Mouse (Mus musculus): ENCODE results near the gene Gprc5d.

Gene Gprc5d

DNA sequence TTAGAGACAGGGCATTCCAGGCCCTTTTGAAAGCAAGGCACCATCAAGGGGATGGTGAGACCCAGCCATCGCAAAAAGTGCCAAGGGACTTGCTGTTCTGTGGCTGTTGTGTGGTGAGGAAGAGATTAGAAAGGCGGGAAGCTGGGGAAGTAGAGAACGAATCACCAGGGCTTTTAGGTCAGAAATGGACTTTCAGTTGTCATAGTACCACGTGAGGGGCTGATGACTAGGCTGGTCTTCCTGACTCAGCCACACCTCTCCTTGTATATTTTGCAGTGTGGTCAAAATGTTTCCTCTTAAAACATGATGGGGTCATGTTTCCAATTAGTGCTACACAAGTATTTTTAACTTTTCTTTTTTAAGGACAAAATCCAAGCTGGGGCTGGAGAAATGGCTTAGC is 17.7 kb upstream of the Gprc5d start:
- DNase-seq (ENCODE audit: low spot score) = no peak

DNA sequence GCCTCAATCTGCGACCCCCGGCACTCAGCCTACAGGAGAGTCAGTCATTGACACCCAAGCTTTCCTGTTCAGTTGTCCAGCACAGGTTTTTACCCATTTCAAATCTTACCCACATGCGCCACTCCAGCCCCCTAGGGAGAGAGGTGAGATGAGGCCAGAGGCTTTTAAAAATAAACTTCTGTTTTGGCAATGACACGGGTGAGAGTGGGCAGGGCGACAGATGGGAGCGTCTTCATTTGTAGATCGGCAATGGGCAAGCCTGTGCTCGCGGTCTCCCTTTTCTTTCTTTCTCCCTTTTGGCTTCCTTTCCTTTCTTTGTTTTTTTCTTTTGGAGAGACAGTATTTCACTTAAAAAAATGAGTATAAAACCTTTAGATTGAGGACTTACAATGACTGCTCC is 15.4 kb upstream of the Gprc5d start:
- no peak for DNase-seq (ENCODE audit: low spot score)

DNA sequence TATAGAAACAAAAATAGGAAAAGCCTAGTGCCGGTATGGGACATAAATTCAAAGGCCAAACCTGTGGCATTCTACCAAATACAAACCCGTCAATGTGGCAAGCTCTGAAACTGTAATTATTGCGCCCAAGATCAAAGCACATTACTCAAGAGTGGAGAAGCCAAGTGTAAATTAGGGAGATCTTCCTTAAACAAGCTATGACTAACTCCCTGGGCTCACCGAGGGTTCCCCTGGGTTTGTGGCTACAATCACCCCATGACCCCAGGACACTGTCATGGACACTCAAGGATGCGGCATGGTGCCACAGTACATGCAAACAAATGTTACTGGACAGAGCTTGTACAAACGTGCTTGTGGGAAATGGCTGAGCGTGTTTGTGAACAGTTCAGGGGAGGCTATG is 15.0 kb upstream of the Gprc5d start:
- no peak for DNase-seq (ENCODE audit: low spot score)

DNA sequence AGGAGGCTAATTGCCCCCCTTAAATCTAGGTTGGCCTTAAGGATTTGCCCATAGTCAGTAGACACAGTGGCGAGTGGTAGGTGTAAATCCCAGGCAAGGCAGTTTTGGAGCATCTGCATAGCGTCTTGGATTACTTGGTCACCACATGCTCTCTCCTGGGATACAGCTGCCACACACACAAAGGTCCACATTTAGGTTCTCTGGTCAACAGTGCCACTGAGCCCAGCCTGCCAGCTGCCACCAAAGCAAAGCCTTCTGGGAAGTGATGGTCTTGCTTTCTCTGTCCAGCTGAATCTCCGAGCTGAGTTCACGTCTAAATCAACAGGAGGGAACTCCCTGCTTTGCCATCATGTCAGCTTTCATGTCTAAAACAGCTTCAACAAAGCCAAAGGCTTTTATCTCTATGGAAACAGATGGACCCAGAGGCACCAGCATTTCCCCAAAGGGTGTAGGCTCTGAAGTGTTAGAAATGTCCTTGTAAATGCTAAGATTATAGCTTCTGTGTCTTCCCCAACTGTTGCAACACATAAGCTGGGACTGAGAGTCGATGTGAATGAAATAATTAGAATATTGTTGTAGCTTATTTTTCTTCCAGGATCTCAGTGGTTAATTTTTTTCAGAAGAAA is 6.8 kb upstream of the Gprc5d start:
- no peak for DNase-seq (ENCODE audit: low spot score)

DNA sequence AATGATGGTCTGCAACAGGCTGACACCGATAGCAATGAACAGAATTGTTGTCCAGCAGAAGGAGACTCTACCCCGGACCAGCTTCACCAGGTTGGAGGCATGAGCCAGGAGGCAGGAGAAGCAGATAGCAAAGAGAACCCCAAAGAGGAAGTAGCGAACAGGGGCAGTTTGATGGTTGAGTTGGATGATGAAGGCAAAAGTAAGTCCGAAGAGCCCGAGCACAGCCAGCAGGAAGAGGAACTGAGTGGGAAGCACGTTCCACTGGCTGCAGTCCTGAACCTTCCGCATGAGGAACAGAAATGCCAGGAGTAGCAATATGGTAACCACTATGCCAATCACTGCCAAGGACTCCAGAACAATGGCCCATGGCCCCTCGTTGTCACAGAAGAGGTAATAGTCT is 1.6 kb downstream of the Gprc5d start:
- no peak for DNase-seq (ENCODE audit: low spot score)

DNA sequence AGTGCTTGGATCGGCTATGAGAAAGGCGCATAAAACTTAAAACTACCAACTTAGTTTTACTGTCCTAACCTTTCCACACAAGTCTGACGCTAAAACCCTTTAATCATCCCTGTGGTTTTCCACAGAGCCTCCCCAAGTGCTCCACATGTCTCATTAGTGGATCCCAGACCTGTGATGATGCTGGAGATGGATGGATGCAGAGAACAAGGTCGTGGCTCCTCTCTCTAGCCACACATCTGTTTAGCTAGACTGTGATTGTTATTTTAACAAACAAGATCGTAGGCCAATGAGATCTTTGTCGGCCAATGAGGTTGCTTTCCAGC is 5.0 kb downstream of the Gprc5d start:
- DNase-seq (ENCODE audit: low spot score) = no peak

DNA sequence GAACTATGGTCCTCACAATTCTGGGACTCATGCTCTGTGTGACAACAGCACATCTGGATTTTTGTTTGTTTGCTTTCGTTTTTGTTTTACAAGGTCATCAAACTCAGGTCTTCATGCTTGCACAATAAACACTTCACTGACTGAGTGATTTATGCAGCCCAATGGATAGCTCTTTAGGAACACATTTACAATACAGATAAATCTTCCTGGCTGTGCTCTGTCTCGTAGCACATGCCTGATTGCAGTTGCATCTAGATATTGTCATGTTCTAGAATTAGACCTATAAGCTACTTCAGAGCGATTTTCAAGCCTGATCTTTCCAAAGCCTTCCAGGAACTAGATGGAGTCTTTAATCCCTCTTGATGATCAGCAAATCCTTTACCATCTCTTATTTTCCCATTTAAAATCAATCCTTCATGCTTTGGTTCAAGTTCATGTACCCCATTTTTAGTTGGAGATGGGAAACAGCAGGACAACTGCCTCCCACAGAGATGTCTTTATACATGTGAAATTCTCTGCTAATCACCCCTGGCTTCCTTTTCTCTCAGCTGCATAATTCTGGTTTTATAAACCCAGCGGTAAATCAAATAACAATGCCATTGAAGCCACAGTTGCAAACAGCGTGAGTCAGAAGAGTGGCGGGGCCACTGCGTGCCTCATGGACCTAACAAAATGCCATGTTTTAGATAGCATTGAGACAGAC is 5.5 kb downstream of the Gprc5d start:
- no peak for DNase-seq (ENCODE audit: low spot score)

DNA sequence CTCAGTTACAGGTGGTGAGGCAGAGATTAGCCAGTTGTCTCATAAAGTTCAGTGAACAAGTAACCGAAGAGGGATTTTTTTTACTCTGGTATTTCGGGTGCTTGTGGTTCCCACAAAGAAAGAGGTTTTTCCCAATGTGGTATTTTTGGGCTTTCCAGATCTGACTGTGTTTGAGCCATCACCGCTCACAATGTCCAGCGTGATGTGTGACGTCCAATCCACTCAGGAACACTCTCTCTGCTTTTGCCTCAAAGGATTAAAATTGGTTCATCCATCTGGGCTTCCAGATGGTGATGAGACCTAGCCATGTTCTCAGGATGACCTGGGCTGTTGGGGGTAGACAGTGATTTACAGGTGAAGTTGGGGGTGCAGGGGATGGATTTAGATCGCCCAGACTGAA is 11.1 kb downstream of the Gprc5d start:
- DNase-seq (ENCODE audit: low spot score) = no peak

DNA sequence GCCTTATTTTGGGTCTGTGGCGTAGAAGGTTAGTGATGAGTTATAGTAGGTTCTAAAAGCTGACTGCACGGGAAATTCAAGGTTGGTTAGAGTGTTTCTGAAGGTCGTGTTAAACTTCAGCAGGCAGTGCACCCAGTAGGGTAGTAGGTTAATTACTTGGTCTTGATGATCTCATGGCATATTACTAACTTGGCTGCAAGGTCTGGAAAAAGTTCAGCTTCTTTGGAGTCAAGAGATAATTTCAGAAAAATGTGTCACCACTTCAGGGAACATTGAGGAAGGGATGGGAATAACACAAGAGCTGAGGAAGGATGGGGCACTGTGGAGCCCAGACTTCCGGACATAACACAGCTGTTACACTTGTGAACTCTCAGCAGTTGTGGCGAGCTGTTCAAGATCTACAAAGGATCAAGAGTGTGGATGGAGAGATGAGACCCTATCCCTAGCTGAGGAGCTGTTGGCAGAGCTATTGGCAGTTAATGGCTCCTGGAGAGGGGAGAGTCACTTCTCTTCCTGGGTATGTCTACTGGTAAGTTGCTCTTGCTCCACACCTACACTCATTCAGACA is 15.3 kb downstream of the Gprc5d start:
- DNase-seq (ENCODE audit: low spot score) = no peak

DNA sequence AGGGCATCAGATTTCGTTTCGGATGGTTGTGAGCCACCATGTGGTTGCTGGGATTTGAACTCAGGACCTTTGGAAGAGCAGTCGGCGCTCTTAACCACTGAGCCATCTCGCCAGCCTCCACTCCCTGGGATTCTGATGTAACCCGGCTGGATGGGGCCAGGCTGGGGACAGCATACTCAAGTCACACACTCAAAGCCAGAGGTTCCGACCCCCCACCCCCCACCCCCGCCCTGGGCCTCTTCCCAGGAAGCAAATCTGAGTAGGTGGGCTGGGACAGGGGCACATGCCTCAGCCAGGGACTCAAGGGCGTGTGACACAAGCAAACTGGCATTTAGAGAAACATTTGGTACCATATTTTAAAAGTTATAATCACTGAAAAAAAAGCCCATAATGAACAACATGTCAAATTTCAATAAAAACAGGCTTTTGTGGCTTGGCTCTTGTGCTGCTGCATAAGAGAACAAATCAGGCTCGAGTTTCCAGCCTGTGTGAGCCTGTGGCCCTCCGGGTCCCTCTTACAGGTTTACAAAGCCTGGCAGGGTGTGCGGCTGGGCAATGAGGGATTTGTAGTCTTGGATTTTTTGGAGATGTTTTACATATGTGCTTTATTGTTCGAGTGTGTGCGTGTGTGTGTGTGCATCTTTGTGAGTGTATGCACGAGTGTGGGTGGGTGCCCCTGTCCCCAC is 17.2 kb downstream of the Gprc5d start:
- no peak for DNase-seq (ENCODE audit: low spot score)

DNA sequence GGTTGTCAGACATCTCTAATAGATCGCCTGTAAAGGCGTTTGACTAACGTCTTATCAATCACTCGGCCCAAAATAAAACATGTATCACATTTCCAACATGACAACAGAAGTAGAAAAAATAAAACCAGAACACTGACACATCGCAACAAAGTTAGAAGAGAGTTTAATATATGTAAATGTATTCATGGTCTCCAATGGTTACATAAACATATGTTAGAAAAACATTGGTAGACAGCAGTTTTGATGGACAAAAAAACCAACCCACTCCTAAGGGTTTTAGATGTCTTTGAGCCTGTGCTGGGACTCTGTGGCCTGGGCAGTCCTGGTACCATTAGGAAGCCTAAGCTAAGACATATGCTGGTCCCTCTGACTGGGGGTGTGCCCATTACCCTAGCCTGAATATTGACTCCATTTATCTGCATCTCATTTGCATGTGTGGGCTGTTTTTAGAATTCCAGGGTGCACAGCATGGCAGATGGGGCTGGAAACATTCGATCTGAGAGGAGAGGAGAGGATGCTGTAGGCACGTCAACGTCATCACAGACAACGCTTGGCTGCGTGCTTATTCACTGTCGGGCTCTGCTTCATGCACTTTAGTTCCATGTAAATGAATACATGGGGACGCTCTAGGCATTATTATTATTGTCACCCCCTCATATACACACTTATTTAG is 25.1 kb downstream of the Gprc5d start:
- peak; percentile 17 for DNase-seq (ENCODE audit: low spot score)

DNA sequence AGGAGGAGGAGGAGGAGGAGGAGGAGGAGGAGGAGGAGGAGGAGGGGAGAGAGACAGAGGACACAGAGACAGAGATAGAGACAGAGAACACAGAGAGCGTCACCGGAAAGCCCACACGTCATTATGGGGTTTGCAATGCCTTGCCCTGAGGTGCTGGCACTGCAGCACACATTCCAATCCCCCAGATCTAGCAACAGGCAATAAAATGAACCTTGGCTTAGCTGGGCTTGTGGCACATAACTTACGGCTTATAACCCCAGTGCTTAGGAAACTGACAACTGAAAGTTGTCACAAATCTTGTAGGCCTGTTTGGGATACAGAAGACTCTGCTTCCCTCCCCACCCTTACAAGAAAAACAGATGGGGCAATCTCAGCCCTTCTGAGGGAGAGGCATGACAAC is 27.4 kb downstream of the Gprc5d start:
- no peak for DNase-seq (ENCODE audit: low spot score)

DNA sequence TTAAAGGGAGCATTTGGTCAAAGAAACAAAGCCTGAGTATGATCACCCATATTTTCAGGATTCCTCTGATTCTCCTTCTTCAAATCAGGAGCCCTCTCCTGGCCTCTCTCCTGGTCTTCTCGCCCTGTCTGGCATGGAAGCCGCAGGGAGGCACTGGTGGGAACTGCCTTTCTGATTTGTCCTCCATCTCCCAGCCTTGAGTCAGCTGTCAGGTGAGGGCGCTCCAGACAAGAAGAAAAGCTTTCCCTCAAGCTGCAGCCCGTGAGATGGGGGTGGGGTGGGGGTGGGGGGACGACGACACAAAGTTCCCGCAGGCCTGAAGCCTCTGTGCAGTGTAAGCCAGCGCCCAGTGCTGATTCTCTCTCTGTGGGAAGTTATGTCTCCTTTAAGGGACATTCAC is 28.3 kb downstream of the Gprc5d start:
- no peak for DNase-seq (ENCODE audit: low spot score)

DNA sequence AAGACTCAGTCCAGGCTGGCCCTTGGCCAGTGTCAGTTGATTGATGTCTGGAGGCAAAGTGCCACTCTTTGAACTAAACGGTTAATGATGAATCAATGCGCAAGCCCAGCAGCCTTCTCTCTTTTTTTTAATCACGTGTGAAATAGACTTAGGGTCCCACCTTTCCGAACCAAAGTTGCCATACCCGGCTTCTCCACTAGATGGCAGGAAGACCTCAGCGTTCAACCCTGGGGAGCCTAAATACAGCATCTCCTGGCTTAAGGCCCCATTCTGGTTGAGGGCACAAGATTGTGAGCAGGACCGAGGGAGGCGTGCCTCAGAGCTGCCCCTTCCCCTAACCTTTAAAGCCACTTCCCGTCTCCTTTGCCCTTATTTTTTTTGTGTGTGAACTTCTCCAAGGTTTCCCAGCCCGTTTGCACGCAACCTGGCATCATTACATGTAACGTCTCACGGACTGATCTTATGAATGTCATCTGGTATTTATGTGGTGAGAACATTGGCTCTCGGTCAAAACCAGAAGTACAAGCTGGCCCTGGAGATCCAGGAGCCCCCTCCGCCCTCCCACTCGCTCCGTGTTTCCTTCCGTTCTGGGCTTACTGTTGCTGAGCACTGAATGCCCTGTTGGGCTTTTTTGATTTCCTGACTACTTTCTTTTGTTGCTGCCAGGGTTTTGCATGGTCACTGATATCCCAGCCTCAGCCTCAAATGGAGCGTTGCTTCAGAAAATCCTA is 30.2 kb downstream of the Gprc5d start:
- peak; percentile 40 for DNase-seq (ENCODE audit: low spot score)

DNA sequence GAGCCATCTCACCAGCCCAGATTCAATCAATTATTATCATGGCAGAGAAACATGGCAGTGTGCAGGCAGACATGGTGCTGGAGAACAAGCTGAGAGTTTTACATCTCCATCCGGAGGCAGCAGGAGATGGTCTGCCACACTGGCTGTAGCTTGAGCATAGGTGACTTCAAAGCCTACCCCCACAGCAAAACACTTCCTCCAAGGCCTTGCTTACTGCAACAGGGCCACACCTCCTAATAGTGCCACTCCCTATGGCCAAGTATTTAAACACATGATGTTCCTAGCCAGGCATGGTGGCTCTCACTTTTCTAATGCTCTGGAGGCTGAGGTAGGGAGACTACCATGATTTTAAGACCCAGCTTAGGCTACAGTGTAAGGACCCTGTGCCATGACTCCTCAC is 32.4 kb downstream of the Gprc5d start:
- no peak for DNase-seq (ENCODE audit: low spot score)

DNA sequence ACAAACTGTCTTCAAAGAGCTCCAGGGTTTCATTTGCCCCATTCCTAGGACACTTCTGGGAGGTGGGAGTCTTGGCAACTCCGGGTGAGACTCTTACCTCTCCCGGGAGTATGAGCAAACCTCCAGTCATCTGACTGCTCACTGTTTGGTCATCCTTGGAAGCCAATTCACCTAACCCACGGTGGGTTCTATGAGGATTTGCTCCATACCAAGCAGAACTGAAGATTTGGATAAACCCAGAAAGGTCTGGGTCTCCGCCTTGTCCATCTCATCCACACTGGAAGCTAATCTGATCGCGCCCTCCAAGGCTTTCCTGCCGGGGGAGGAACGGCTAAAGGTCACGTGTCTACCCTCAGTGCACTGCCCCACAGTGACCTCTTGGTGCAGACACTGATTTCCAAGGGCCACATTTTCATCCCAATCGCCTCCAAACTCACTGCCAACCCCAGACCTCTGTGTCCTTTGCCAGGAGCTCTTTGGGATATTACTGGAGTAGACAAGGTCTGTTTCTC is 34.0 kb downstream of the Gprc5d start:
- DNase-seq (ENCODE audit: low spot score) = no peak

DNA sequence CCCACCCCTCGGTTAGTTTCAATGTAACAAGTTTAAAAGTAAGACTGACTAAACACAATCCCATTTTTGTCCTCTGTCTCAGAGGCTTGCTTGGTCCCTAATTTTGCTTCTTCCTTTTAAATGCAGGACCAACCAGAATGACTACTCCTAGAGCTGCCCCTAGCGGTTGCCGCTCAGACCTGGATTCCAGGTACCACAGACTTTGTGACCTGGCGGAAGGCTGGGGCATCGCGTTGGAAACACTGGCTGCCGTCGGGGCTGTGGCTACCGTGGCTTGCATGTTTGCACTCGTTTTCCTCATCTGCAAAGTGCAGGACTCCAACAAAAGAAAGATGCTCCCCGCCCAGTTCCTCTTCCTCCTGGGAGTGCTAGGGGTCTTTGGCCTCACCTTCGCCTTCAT is 39.7 kb downstream of the Gprc5d start:
- DNase-seq (ENCODE audit: low spot score) = no peak

DNA sequence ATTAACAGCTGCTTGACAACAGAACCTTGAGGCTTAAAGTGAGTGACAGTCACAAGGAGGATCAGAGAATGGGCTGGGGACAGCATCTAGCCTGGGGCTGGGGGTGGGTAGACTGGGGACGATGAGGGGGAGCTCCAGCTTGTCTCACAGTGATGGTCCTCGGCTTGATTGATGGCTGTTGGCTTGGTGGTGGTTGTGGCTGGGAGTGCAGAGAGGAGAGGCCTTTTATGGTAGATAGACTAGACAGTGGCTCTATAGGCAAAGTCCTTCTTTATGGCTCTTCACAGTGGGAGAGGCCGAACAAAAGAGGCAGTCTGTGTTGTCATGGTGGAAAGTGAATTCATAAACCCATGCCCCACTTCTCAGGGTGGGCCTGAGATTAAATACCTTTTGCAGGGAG is 41.9 kb downstream of the Gprc5d start:
- DNase-seq (ENCODE audit: low spot score) = no peak

DNA sequence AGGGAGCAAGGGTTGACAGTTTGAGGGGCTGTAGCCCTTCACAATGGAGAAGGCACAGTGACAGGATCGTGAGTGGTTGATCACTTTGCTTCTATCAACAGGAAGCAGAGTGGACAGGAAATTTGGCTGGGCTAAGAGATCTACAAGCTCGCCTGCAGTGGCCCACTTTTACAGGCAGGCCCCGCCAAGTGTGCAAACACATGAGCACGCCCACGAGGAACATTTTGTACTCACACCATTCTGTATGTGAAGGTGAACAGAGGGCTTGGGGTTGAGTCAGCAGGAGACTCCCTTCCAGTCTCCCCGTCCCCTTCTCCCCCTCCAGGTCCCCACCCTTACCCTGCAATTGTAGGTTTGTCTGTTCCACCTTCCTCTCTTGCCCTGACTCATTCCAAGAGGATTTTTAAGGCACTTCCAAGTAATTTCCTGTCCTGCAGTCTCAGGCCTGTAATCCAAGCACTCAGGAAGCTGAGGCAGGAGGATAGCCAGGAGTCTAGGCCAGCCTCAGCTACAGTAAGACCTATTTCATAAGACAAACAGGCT is 43.6 kb downstream of the Gprc5d start:
- no peak for DNase-seq (ENCODE audit: low spot score)

DNA sequence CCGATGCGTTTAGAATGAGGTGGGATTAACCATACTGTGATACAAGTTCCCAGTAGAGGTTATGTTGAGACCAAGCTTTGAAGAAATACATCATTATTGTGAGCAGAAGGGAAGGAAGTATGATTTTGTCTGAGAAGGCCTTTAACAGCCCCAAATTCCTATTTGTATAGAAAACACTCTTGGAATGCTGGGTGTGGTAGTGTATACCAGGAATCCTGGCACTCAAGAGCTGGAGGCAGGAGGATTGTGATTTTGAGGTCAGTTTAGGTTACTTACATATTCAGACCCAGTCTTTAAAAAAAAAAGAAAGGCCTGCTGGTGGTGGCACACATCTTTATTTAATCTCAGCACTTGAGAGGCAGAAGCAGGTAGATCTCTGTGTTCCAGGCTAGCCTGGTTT is 47.7 kb downstream of the Gprc5d start:
- no peak for DNase-seq (ENCODE audit: low spot score)

DNA sequence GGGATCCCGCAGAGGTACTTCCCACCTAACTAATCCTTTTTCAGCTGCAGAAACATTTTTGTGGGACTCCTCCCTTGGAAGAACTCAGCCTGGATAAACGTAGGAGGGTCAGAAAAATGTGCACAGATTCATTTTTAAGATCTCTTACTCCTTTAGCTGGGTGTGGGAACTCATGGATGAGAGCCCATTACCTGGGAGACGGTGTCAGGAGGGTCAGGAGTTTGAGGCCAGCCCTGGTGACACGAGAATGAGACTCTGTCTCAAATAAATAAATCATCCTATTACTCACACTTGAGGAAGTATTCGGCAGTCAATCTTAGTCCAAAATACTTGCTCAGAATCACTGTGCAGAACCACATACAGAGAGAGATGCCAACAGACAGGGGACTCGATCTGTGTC is 48.2 kb downstream of the Gprc5d start:
- no peak for DNase-seq (ENCODE audit: low spot score)

DNA sequence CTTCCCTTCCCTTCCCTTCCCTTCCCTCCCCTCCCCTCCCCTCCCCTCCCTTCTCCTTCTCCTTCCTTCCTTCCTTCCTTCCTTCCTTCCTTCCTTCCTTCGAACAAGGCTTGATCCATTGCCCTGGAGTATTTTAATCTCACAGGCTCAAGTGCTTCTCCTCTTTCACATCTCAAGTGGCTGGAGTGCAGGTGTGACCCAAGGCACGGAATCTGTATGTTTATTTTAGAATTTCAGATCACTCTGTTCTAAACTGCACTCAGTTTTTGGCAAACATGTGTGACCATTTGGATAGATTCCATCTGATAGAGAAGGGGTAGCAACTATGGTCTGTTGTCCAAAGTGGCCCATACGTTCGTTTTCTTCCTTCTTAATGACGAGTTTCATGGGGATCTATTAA is 49.9 kb downstream of the Gprc5d start:
- DNase-seq (ENCODE audit: low spot score) = no peak

All from left cerebral cortex, adult 11 months (tissue).